Mouse (Mus musculus) olfactory bulb, adult 2 months (tissue): Measurements from ENCODE around the gene Micall2.

Source experiments
- CTCF ChIP-seq: fragments of 200-500 bp; IDR thresholded peaks from 2 replicates; pipeline ENCODE4 v1.5.1; 2012; ENCODE audit warnings: low read depth, mild to moderate bottlenecking, low read length, moderate library complexity; ENCODE audit not compliant: insufficient read depth
- POLR2A ChIP-seq: fragments of 200-500 bp; IDR thresholded peaks from 2 replicates; pipeline ENCODE4 v1.6.1; 2012; ENCODE audit warnings: mild to moderate bottlenecking, low read depth, low read length, moderate library complexity; ENCODE audit not compliant: insufficient read depth

- no peak for TF ChIP-seq CTCF
- no peak for TF ChIP-seq POLR2A
Measured at GRCm38 (mm10) chr5:139686530-139687249, 49.4 kb downstream of the Micall2 start.
